Mouse (Mus musculus): Measurements from ENCODE around the gene Nlrc4. TPM values are rescaled to one million over a fixed set of nuclear protein-coding genes. Genes with fewer than 3 reads are reported as not detected.
A peak's percentile ranks its signal among the peaks of the same experiment; 100 is the strongest.
"Not testable (repeated sequence)": the region's sequence is repeated elsewhere in the genome, so short reads cannot be mapped to it uniquely, and the experiment has no call there.

Nlrc4 gene
- under 1 TPM; 0.22 to 0.37 (median 0.32) TPM for total RNA-seq (2022)

DNA sequence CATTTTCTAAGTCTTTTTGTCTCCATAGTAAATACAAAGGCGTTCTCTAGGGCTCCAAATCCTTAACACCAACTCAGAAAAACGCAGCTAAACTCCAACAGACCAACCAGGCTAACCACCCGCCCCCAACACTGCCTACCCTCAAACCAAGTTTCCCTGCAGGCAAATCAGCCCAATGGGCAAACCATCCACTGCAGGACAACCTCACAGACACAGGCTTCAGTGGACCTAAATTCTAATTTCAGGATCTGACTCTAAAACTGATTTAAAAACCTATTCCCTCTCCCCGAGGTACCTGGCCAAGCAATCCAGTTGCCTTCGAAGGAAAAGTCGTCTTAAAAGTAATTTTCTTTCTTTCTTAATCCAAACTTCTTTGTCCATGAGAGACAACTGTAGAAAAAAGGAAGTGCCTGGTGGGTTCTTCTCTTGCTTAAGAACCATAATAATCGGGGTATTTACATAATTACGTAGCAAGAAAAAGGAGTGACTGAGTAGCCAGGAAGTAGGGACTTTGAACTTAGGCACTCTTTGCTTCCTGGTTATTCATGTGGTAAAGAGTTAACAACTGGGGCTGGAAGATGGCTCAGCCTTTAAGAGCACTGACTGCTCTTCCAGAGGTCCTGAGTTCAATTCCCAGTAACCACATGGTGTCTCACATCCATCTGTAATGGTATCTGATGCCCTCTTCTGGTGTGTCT is at the start of gene Nlrc4:
Gene Nlrc4 (minus strand): TSS at position 432 of the 698 bp plus-strand sequence.
- no peak for DNase-seq (ENCODE audit: low spot score)

DNA sequence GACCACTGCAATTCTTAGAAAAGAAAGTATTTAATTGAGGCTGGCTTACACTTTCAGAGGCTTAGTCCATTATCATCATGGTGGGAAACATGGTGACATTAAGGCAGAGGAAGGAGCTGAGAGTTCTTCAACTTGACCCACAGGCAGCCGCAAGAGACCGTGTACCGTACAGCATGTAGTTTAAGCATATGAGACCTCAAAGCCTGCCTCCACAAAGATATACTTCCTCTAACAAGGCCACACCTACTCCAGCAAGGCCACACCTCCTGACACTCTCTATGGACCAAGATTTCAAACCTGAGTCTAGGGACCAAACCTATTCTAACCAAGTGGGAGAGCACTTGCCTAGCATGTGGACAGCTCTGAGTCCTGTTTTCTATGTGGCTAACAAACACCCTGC is 49.7 kb upstream of the Nlrc4 start:
- DNase-seq (ENCODE audit: low spot score), result no peak

DNA sequence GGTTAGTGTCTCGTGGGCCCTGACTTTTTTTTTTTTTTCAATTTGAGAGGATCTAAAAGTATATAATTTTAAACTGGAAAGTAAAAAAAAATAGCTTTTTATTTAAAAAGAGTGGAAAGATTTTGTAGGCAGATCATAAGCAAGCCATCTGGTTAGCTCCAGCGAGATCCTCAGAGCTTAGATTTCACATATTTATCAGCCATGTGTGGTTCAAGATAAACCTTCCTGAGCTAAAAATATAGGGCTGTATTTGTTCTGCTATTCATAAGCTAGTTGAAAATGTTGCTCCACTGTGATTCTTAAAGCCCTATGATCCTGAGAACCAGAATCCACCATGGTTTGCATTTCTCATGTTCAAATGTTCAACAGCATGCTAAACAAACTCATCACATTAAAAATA is 49.0 kb upstream of the Nlrc4 start:
- no peak for DNase-seq (ENCODE audit: low spot score)

DNA sequence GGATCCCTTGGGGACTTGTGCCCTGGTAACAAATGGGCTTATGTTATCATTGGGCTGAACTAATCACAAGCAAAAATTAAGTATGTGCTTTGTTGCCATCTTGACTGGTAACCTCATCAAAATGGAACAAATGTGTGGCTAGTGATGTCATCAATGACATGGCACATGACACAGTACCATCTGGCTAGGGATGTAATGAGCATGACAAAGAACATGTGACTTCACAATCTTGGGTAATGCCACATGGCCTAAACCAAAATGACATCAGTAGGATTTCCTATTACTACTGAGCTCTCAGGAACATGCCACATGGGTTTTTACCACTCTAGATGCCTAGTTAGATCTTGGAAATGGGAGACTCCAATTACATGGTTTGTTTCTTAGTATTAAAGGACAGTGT is 42.1 kb upstream of the Nlrc4 start:
- DNase-seq (ENCODE audit: low spot score), result no peak

DNA sequence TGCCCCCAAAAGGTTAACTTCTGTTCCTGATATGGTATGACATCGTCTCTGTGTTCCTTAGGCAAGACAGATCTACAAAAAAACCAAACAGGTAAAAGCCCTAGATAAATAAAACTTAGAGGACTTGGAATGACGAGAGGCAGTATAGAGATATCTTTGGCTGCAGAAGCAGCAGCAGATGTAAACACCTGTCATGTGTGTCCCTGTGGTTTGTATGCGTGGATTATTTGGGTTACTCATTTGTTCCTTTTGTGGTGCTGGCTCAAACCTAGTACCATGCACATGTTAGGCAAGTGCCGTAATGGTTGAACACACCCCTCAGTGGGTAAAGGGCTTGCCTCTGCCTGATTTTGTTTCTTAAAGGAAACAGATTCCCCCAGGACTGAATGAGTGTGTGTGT is 41.3 kb upstream of the Nlrc4 start:
- DNase-seq (ENCODE audit: low spot score), result no peak

GRCm38 (mm10) chr17:74491565-74491964 is 32.6 kb upstream of the Nlrc4 start:
- no peak for DNase-seq (ENCODE audit: low spot score)

- no peak for DNase-seq (ENCODE audit: low spot score)
These were observed 30.9 kb upstream of the Nlrc4 start for GRCm38 (mm10) chr17:74489901-74490220.

DNA sequence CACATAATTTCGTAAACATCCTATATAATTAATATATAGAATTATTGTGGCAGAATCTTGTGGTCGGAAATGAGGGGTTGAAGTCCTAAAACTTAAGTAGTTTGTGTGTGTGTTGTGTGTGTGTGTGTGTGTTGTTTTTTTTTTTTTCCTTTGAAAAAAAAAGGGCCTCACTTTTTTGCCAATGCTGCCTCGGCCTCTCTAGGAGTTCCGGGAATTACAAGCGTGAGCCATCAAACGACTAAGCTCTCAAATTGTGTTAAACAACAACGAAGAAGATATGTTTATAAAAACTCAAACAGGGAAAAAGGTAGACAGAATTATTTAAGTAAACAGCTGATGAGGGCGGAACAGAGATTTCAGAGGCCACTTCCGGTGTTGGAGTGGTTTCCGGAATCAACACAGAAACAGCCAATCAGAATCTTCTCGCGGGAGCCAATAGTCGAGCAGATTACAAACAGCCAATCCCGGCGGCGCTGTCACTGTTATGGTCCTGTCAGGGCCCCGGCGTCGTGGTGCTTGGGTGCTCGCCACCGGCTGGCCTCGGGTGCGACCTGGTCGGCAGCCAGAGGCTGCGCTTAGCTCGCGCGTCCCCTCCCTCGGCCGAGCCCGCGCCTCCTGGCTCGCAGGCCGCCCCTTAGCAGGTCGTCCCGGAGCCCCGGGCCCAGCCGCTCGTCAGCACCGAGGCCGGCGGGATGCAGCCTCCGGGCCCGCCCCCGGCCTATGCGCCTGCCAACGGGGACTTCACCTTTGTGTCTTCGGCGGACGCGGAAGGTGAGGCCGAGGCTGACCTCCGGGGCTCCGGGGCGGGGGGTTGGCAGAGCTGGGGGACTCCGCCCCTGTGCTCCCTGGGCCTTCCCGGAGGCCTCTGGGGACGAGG is 30.3 kb upstream of the Nlrc4 start, which contains the start of gene Yipf4:
Gene Yipf4 (plus strand): TSS at position 470 of the 877 bp plus-strand sequence.
- peak; percentile 100 for DNase-seq (ENCODE audit: low spot score)

- no peak for DNase-seq (ENCODE audit: low spot score)
These were observed 21.6 kb upstream of the Nlrc4 start for GRCm38 (mm10) chr17:74480361-74481069.

- not testable (repeated sequence) for DNase-seq (ENCODE audit: low spot score)
These were observed 11.2 kb upstream of the Nlrc4 start for GRCm38 (mm10) chr17:74470133-74470532.

GRCm38 (mm10) chr17:74467981-74468380 is 9.0 kb upstream of the Nlrc4 start:
- DNase-seq (ENCODE audit: low spot score), result not testable (repeated sequence)

DNA sequence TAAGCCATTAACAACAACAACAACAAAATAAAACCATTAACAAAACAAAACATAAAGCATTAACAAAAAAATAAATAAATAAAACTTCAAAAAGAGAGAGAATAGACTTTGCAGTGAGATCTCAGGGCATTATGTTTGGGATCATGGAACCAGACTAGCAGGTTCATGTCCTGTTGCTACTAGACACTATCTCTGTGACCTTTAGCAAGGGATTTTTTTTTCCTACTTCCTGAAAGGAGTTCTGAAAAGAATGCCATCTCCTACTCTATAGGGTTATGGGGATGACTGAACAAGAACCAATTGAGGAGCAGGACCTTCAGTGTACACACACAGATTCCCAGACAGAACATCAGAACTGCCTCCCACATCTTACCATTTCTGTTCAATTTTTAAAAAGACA is 4.6 kb upstream of the Nlrc4 start:
- no peak for DNase-seq (ENCODE audit: low spot score)

- no peak for DNase-seq (ENCODE audit: low spot score)
These were observed 817 bp downstream of the Nlrc4 start for GRCm38 (mm10) chr17:74457972-74458677.

DNA sequence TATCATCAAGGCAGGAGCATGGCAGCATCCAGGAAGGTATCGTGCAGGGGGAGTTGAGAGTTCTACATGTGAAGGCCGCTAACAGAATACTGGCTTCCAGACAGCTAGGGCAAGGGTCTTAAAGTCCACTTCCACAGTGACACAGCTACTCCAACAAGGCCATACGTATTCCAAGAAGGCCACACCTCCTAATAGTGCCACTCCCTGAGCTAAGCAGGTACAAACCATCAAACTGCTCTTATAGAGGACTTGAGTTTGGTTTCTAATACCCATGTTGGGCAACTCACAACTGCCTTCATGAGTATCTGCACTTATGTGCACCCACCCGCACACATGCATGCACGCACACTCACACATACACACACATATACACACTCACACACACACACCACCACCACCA is 2.1 kb downstream of the Nlrc4 start:
- DNase-seq (ENCODE audit: low spot score), result no peak

DNA sequence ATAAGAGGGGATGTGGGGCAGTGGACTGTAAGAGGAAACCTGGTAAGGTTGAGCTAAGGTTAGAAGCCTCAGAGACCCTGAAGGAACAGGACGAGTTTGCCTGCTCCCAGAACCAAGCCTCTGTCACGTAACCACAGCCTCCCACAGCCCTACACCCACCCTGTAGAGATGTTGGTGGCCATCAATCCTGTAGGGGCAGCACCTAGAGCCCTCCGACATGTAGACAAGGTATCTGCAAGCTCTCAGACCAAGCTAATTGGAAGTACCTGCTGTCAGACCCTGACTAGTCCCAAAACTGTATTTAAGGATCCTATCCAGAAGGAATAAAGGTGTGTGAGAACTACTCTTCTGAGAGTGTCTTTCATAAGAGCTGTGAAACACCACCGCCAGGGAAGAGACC is 3.5 kb downstream of the Nlrc4 start:
- no peak for DNase-seq (ENCODE audit: low spot score)

- no peak for DNase-seq (ENCODE audit: low spot score)
These were observed 4.3 kb downstream of the Nlrc4 start for GRCm38 (mm10) chr17:74454660-74455059.

GRCm38 (mm10) chr17:74453928-74454327 is 5.0 kb downstream of the Nlrc4 start:
- DNase-seq (ENCODE audit: low spot score), result no peak

DNA sequence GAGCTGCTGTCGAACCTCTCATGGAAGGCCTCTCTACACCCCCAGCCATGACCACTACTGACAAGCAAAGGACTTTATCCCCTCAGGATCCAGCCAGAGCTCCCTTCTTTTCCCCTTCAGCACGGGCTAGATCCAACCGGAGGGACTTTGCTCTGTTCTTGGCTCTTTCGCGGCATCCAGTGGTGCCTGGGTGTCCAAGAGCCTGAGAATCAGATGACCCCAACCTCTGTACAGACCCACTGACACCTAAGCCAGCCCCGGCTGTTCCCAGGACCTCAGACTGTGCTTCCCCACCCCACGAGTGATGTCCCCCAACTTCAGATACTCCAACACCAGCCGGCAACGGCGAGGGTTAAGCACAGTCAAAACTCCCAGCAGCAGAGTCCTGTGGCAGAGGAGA is 9.2 kb downstream of the Nlrc4 start:
- DNase-seq (ENCODE audit: low spot score), result no peak

DNA sequence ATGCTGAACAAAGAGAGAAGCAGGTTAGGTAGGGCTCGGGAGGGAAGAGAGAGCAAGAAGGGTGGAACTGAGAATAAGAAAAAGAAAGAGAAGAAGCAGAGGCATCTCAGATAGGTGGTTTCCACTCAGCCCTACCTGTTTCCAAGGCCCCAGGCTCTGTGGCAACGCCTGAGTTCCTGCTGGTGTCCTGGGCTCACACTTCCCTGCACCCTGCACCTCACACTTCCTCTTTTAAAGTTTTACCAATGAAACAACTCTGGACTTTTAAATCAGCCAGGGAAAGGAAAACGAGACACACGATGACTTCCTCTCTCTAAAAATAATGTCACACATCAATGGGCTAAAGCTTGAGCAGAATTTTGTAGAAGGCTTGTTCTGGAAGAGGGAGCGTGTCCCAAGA is 18.5 kb downstream of the Nlrc4 start:
- DNase-seq (ENCODE audit: low spot score), result no peak

GRCm38 (mm10) chr17:74437762-74438161 is 21.2 kb downstream of the Nlrc4 start:
- no peak for DNase-seq (ENCODE audit: low spot score)

DNA sequence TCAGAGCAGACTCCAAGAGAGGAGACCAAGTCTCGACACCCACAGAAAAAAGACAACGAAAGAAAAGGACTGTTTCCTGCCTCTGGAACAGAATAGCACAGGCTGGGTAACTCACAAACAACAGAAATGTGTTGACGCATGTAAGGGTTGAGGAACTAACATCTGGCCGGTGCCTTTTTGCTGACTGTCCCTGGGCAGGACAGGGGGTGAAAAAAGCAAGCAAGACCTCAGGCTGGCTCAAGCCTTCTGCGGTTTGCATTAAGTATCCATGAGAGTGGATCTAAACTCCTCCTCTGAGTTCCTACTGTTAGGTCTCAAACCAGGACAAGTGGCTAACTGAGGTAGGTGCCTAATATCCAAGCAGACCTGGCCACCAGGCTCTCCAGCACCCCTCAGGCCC is 26.3 kb downstream of the Nlrc4 start:
- DNase-seq (ENCODE audit: low spot score), result peak; percentile 9

GRCm38 (mm10) chr17:74431481-74431880 is 27.5 kb downstream of the Nlrc4 start:
- DNase-seq (ENCODE audit: low spot score), result peak; percentile 10

Data from heart, adult 8-10 months (tissue).